Mouse (Mus musculus) inflammation-experienced regulatory T-cells, adult 6 months (primary cell): Measurements from ENCODE around the gene Magee2. TPM values are rescaled to one million over a fixed set of nuclear protein-coding genes. Genes with fewer than 3 reads are reported as not detected.
A peak's percentile ranks its signal among the peaks of the same experiment; 100 is the strongest.
"Not testable (repeated sequence)": the region's sequence is repeated elsewhere in the genome, so short reads cannot be mapped to it uniquely, and the experiment has no call there.

ENCODE experiments used
- ATAC-seq: one replicate; pipeline ENCODE4 v1.8.0; 2017
- polyA plus RNA-seq, 3 experiments: library from polyadenylated mRNA; unstranded; fragments of 100-300 nt; shearing (Covaris generic); gene quantifications; one replicate each; pipeline ENCODE4 v1.2.1; 2017

Magee2 gene
- polyA plus RNA-seq: under 1 TPM in 2 of 3 experiments, not detected in 1; 0.24 to 0.25 TPM

GRCm38 (mm10) chrX:104856751-104857341 is at the start of gene Magee2:
TSS of gene Magee2 (minus strand) at chrX:104857267.
- ATAC-seq: peak; percentile 71

- no peak for ATAC-seq
Observed at GRCm38 (mm10) chrX:104853610-104854009, 3.5 kb downstream of the Magee2 start.

GRCm38 (mm10) chrX:104817583-104817982 is 39.5 kb downstream of the Magee2 start:
- not testable (repeated sequence) for ATAC-seq

- ATAC-seq: not testable (repeated sequence)
Observed at GRCm38 (mm10) chrX:104816987-104817386, 40.1 kb downstream of the Magee2 start.

GRCm38 (mm10) chrX:104813704-104814103 is 43.4 kb downstream of the Magee2 start:
- ATAC-seq: peak; percentile 86

Other genes with a start within 250 kb of the Magee2 start
- 10 to 100 TPM in 1 of 3 experiments, 1 to 10 TPM in 2; 7.1 to 10.8 (median 7.7) TPM for gene Zdhhc15, start 186.2 kb downstream of the Magee2 start, polyA plus RNA-seq
- gene Pbdc1, start 222.5 kb upstream of the Magee2 start, polyA plus RNA-seq: 10 to 100 TPM; 33.0 to 47.3 (median 34.7) TPM